Mouse (Mus musculus) ovary, adult 2 months (tissue): Measurements from ENCODE around the gene Nhej1. TPM values are rescaled to one million over a fixed set of nuclear protein-coding genes. Genes with fewer than 3 reads are reported as not detected.

Experiments used
- polyA plus RNA-seq: library from polyadenylated mRNA; depleted of rRNA; stranded (reverse); fragments of >200 nt; gene quantifications from 2 replicates; pipeline ENCODE4 v1.2.3, GENCODE M21; 2012; rRNA removed

Gene Nhej1
- polyA plus RNA-seq, result 2.1 and 3.5 TPM in 2 replicates

GRCm38 (mm10) chr1:75124346-75125321, at the start of gene Nhej1:
Gene Nhej1, minus strand, starts transcription at chr1:75125200.

GRCm38 (mm10) chr1:75168472-75169464, 43.8 kb upstream of the Nhej1 start, which contains the start of gene Zfand2b:
Gene Zfand2b, plus strand, starts transcription at chr1:75168646.

GRCm38 (mm10) chr1:75142301-75143261, 17.6 kb upstream of the Nhej1 start, which contains the start of the genes Cnppd1 and Retreg2:
Gene Cnppd1, minus strand, starts transcription at chr1:75142711.
Gene Retreg2, plus strand, starts transcription at chr1:75142778.

GRCm38 (mm10) chr1:75133421-75134207, 8.6 kb upstream of the Nhej1 start, which contains the start of gene Slc23a3:
Gene Slc23a3, minus strand, starts transcription at chr1:75133890.

GRCm38 (mm10) chr1:74951556-74952210, 173.3 kb downstream of the Nhej1 start, which contains the start of gene Ihh:
Gene Ihh, minus strand, starts transcription at chr1:74951672.

GRCm38 (mm10) chr1:74935402-74935801, 189.6 kb downstream of the Nhej1 start, which contains the start of gene Cfap65:
Gene Cfap65, minus strand, starts transcription at chr1:74935599.

Other genes starting within 250 kb of the Nhej1 start
- gene Fev, start 239.8 kb downstream of the Nhej1 start, polyA plus RNA-seq, result not detected in 2 replicates
- not detected in 2 replicates for gene Cryba2, start 232.1 kb downstream of the Nhej1 start, polyA plus RNA-seq
- gene Cfap65, start 189.6 kb downstream of the Nhej1 start, polyA plus RNA-seq, result 17.8 and 21.0 TPM in 2 replicates
- gene Ihh, start 173.5 kb downstream of the Nhej1 start, polyA plus RNA-seq, result 154 and 177 TPM in 2 replicates
- 3.9 and 5.1 TPM in 2 replicates for gene Slc23a3, start 8.7 kb upstream of the Nhej1 start, polyA plus RNA-seq
- 64.3 and 75.8 TPM in 2 replicates for gene Cnppd1, start 17.5 kb upstream of the Nhej1 start, polyA plus RNA-seq
- 186 and 202 TPM in 2 replicates for gene Retreg2, start 17.6 kb upstream of the Nhej1 start, polyA plus RNA-seq
- gene Zfand2b, start 43.4 kb upstream of the Nhej1 start, polyA plus RNA-seq, result 66.6 and 67.1 TPM in 2 replicates
- 30.3 and 33.2 TPM in 2 replicates for gene Abcb6, start 55.2 kb upstream of the Nhej1 start, polyA plus RNA-seq
- gene Ankzf1, start 67.0 kb upstream of the Nhej1 start, polyA plus RNA-seq, result 19.0 and 20.5 TPM in 2 replicates
- 71.9 and 76.6 TPM in 2 replicates for gene Atg9a, start 67.0 kb upstream of the Nhej1 start, polyA plus RNA-seq
- 14.4 and 16.6 TPM in 2 replicates for gene Glb1l, start 85.6 kb upstream of the Nhej1 start, polyA plus RNA-seq
- gene Stk16, start 85.6 kb upstream of the Nhej1 start, polyA plus RNA-seq, result 151 and 159 TPM in 2 replicates
- gene Tuba4a, start 94.7 kb upstream of the Nhej1 start, polyA plus RNA-seq, result 13.2 and 18.2 TPM in 2 replicates
- gene A630095N17Rik, start 106.9 kb upstream of the Nhej1 start, polyA plus RNA-seq, result not detected in 2 replicates
- gene Dnajb2, start 111.2 kb upstream of the Nhej1 start, polyA plus RNA-seq, result 65.5 and 66.2 TPM in 2 replicates
- 4.9 and 5.2 TPM in 2 replicates for gene Ptprn, start 139.3 kb upstream of the Nhej1 start, polyA plus RNA-seq
- not detected in 2 replicates for gene Resp18, start 153.2 kb upstream of the Nhej1 start, polyA plus RNA-seq
- 237 and 252 TPM in 2 replicates for gene Dnpep, start 192.8 kb upstream of the Nhej1 start, polyA plus RNA-seq
- gene Des, start 235.1 kb upstream of the Nhej1 start, polyA plus RNA-seq, result 181 and 202 TPM in 2 replicates